Mouse (Mus musculus): Measurements from ENCODE around the gene Fbrsl1.
"Not testable (repeated sequence)": the region's sequence is repeated elsewhere in the genome, so short reads cannot be mapped to it uniquely, and the experiment has no call there.

The Fbrsl1 gene

GRCm38 (mm10) chr5:110449294-110449693, 991 bp upstream of the Fbrsl1 start:
- in situ Hi-C loops (cut with MboI, MseI): no loop called here

- in situ Hi-C loops (cut with MboI, MseI): no loop called here
Measured at GRCm38 (mm10) chr5:110447720-110448435, 425 bp downstream of the Fbrsl1 start.

GRCm38 (mm10) chr5:110444509-110444908, 3.8 kb downstream of the Fbrsl1 start:
- in situ Hi-C loops (cut with MboI, MseI): no loop called here

GRCm38 (mm10) chr5:110442966-110443590, 5.2 kb downstream of the Fbrsl1 start:
- in situ Hi-C loops (cut with MboI, MseI): no loop called here

- in situ Hi-C loops (cut with MboI, MseI): no loop called here
Measured at GRCm38 (mm10) chr5:110439565-110440310, 8.6 kb downstream of the Fbrsl1 start.

- in situ Hi-C loops (cut with MboI, MseI): no loop called here
Measured at GRCm38 (mm10) chr5:110438591-110438990, 9.7 kb downstream of the Fbrsl1 start.

GRCm38 (mm10) chr5:110437632-110438261, 10.6 kb downstream of the Fbrsl1 start:
- in situ Hi-C loops (cut with MboI, MseI): no loop called here

GRCm38 (mm10) chr5:110436166-110436565, 12.1 kb downstream of the Fbrsl1 start:
- in situ Hi-C loops (cut with MboI, MseI): not testable (repeated sequence)

- in situ Hi-C loops (cut with MboI, MseI): loop anchor here (5.0 kb wide), 1 partner anchor 78 kb away; no protein-coding TSS in a partner anchor
Measured at GRCm38 (mm10) chr5:110434816-110435215, 13.5 kb downstream of the Fbrsl1 start.

- in situ Hi-C loops (cut with MboI, MseI): no loop called here
Measured at GRCm38 (mm10) chr5:110429045-110429444, 19.3 kb downstream of the Fbrsl1 start.

- in situ Hi-C loops (cut with MboI, MseI): no loop called here
Measured at GRCm38 (mm10) chr5:110428290-110428689, 20.0 kb downstream of the Fbrsl1 start.

GRCm38 (mm10) chr5:110425187-110425586, 23.1 kb downstream of the Fbrsl1 start:
- in situ Hi-C loops (cut with MboI, MseI): no loop called here

GRCm38 (mm10) chr5:110424204-110424603, 24.1 kb downstream of the Fbrsl1 start:
- in situ Hi-C loops (cut with MboI, MseI): no loop called here

- in situ Hi-C loops (cut with MboI, MseI): no loop called here
Measured at GRCm38 (mm10) chr5:110421393-110421792, 26.9 kb downstream of the Fbrsl1 start.

- in situ Hi-C loops (cut with MboI, MseI): no loop called here
Measured at GRCm38 (mm10) chr5:110420950-110421349, 27.4 kb downstream of the Fbrsl1 start.

- in situ Hi-C loops (cut with MboI, MseI): no loop called here
Measured at GRCm38 (mm10) chr5:110420201-110420600, 28.1 kb downstream of the Fbrsl1 start.

GRCm38 (mm10) chr5:110418523-110418911, 29.8 kb downstream of the Fbrsl1 start:
- in situ Hi-C loops (cut with MboI, MseI): no loop called here

GRCm38 (mm10) chr5:110417756-110418522, 30.4 kb downstream of the Fbrsl1 start:
- in situ Hi-C loops (cut with MboI, MseI): no loop called here

- in situ Hi-C loops (cut with MboI, MseI): no loop called here
Measured at GRCm38 (mm10) chr5:110416825-110417401, 31.4 kb downstream of the Fbrsl1 start.

- in situ Hi-C loops (cut with MboI, MseI): no loop called here
Measured at GRCm38 (mm10) chr5:110415806-110416700, 32.2 kb downstream of the Fbrsl1 start.

All from T-helper 1 cell (primary cell).